Mouse (Mus musculus): ENCODE results near the gene Ssh2. TPM values are rescaled to one million over a fixed set of nuclear protein-coding genes. Genes with fewer than 3 reads are reported as not detected.
"Not testable (repeated sequence)": the region's sequence is repeated elsewhere in the genome, so short reads cannot be mapped to it uniquely, and the experiment has no call there.

Ssh2 gene
- polyA plus RNA-seq, 1 experiment: 43.8 TPM

DNA sequence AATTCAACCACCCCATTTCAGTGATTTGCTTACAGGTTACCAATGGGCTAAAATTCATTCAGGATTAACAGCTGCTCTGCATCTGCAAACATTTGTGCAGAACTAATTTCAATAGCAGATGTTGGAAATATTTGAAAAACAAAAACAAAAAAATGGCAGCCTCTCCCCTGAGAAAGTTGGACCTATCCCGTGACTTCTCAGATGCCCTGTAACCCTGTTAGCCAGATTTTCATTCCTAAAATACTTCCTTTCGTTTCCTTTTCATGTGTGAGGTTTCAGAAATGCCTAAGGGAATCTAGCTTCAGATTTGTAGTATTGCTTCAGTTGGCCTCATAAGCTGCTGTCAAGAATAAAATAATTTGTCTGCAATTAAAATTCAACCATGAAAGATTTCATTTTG, 43.4 kb downstream of the Ssh2 start:
- H3K4me1 ChIP-seq (ENCODE audit: control insufficient read depth, insufficient read depth, low read length): no peaks in the 10 kb centered on the region
- no peak overlapping the region for H3K27ac ChIP-seq (ENCODE audit: control insufficient read depth, insufficient read depth, low read depth, low read length)
- TF ChIP-seq CTCF (IDR thresholded peaks at IDR 0.05; ENCODE audit: control insufficient read depth, insufficient read depth, insufficient replicate concordance, low read depth, low read length) (no peak), POLR2A (IDR thresholded peaks at IDR 0.05; ENCODE audit: control insufficient read depth, low read depth, low read length) (no peak)
- H3K36me3 ChIP-seq (ENCODE audit: control insufficient read depth, insufficient read depth, low read length): no peaks in the 10 kb centered on the region
- no peaks in the 10 kb centered on the region for H3K27me3 ChIP-seq (ENCODE audit: control insufficient read depth, insufficient read depth, low read length)
- no peak overlapping the region for H3K4me3 ChIP-seq (ENCODE audit: control insufficient read depth, low read depth, low read length)

DNA sequence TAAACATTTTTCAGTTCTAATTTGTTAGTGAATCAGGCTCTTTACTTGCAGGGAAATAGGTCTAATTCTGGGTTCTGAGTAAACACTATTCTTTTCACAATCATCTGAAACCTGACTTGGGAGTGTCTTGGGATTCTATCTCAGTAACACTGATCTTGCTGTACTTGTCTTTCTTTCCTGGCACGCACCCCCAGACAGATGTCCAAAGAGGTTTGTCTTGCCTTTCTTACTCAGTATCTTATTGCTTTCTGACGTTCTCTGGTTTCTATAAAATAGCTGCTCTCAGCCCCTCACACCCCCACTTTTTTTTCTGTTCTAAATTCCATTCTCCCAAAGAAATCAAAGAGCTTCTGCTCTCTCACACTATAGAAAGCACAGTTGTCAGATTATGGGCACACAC, 51.3 kb downstream of the Ssh2 start:
- TF ChIP-seq POLR2A (IDR thresholded peaks at IDR 0.05; ENCODE audit: control insufficient read depth, low read depth, low read length) (no peak), CTCF (IDR thresholded peaks at IDR 0.05; ENCODE audit: control insufficient read depth, insufficient read depth, insufficient replicate concordance, low read depth, low read length) (no peak)
- H3K4me1 ChIP-seq (ENCODE audit: control insufficient read depth, insufficient read depth, low read length): no peaks in the 10 kb centered on the region

DNA sequence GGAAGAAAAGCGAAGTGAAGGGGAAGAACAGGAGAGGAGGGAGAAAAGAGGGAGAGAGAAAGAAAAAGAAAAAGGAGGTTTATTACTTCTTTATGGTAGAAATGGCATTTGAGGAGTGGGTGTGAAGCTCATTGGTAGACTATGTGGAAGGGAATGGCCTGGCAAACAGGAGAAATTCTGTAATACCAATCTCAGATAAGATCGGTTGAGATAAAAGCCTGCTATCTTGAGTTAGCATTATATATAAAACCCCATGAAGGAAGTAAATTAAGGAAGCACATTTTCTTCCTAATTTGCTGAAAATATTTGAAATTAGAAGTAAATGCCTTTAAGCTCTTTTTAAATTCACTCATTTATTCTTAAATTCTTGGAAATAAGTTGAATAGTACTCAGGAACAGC, 59.9 kb downstream of the Ssh2 start:
- H3K27me3 ChIP-seq (ENCODE audit: control insufficient read depth, insufficient read depth, low read length): no peaks in the 10 kb centered on the region
- H3K36me3 ChIP-seq (ENCODE audit: control insufficient read depth, insufficient read depth, low read length): no peaks in the 10 kb centered on the region
- H3K4me1 ChIP-seq (ENCODE audit: control insufficient read depth, insufficient read depth, low read length): no peaks in the 10 kb centered on the region
- TF ChIP-seq CTCF (IDR thresholded peaks at IDR 0.05; ENCODE audit: control insufficient read depth, insufficient read depth, insufficient replicate concordance, low read depth, low read length): no peak
- TF ChIP-seq POLR2A (IDR thresholded peaks at IDR 0.05; ENCODE audit: control insufficient read depth, low read depth, low read length): no peak
- H3K27ac ChIP-seq (ENCODE audit: control insufficient read depth, insufficient read depth, low read depth, low read length): no peak overlapping the region
- H3K4me3 ChIP-seq (ENCODE audit: control insufficient read depth, low read depth, low read length): no peak overlapping the region

More for the DNA sequence above, 51.3 kb downstream of the Ssh2 start:
- H3K27ac ChIP-seq (ENCODE audit: control insufficient read depth, insufficient read depth, low read depth, low read length): no peak overlapping the region
- H3K4me3 ChIP-seq (ENCODE audit: control insufficient read depth, low read depth, low read length): no peak overlapping the region
- peaks cover 1% of the 10 kb centered on the region for H3K36me3 ChIP-seq (ENCODE audit: control insufficient read depth, insufficient read depth, low read length)
- H3K27me3 ChIP-seq (ENCODE audit: control insufficient read depth, insufficient read depth, low read length): no peaks in the 10 kb centered on the region

DNA sequence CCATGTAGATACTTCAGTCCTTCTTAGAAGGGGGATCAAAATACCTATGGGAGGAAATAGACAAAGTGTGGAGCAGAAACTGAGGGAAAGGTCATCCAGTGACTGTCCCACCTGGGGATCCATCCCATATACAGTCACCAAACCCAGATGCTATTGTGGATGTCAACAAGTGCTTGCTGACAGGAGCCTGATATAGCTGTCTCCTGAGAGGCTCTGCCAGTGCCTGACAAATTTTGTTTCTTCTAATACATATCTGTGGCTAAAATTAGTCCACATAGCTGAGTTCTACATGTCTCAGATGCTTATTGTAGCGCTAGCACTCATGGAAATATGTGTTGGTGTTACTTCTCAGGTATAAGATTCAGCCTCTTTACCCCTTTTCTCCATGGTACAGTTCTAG, 62.5 kb downstream of the Ssh2 start:
- H3K4me1 ChIP-seq (ENCODE audit: control insufficient read depth, insufficient read depth, low read length); H3K36me3 ChIP-seq (ENCODE audit: control insufficient read depth, insufficient read depth, low read length); H3K4me3 ChIP-seq (ENCODE audit: control insufficient read depth, low read depth, low read length); H3K27me3 ChIP-seq (ENCODE audit: control insufficient read depth, insufficient read depth, low read length); H3K27ac ChIP-seq (ENCODE audit: control insufficient read depth, insufficient read depth, low read depth, low read length): not testable (repeated sequence)

DNA sequence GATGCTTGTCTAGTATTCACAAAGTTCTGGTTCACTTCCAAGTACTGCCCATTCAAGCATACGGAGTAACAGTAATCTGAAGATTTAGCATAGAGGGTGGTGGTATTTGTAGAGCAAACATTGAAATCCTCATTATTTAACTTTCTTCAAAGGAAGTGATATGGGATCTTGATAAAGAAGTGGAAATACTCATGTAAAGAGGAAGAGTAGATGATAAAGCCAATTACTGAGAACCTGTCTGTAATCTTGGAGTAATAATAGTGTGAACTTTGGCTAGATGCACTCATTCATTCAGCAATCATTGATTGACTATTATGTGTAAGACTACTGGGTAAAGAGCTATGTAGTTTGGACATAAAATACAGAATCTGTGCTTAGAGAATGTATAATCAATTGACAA, 64.1 kb downstream of the Ssh2 start:
- no peaks in the 10 kb centered on the region for H3K27me3 ChIP-seq (ENCODE audit: control insufficient read depth, insufficient read depth, low read length)
- TF ChIP-seq CTCF (IDR thresholded peaks at IDR 0.05; ENCODE audit: control insufficient read depth, insufficient read depth, insufficient replicate concordance, low read depth, low read length): no peak
- H3K36me3 ChIP-seq (ENCODE audit: control insufficient read depth, insufficient read depth, low read length): no peaks in the 10 kb centered on the region
- H3K4me1 ChIP-seq (ENCODE audit: control insufficient read depth, insufficient read depth, low read length): no peaks in the 10 kb centered on the region
- no peak overlapping the region for H3K27ac ChIP-seq (ENCODE audit: control insufficient read depth, insufficient read depth, low read depth, low read length)
- no peak overlapping the region for H3K4me3 ChIP-seq (ENCODE audit: control insufficient read depth, low read depth, low read length)

DNA sequence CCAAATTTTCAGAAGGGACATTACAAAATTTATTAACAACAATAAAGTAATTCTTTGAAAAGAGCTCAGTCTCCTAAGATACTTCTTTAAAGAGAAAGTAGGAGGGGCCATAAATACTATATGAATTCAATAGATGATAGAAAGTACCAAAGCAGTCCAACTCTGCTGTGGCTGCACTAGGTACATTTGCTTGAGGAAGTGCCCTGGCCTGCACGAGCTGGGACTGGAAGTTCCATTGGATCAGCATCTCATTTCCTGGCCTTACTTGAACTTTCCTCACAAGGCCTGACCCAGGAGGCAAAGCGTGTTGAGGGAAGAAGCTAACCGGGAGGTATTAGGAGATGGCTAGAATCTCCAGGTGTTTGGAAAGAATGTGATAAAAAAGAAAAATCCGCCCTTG, 75.4 kb downstream of the Ssh2 start:
- Histone ChIP-seq H3K4me1 (ENCODE audit: control insufficient read depth, insufficient read depth, low read length) (no peaks in the 10 kb centered on the region), H3K27me3 (ENCODE audit: control insufficient read depth, insufficient read depth, low read length) (no peaks in the 10 kb centered on the region), H3K4me3 (ENCODE audit: control insufficient read depth, low read depth, low read length) (no peak overlapping the region), H3K36me3 (ENCODE audit: control insufficient read depth, insufficient read depth, low read length) (no peaks in the 10 kb centered on the region), H3K27ac (ENCODE audit: control insufficient read depth, insufficient read depth, low read depth, low read length) (no peak overlapping the region)
- TF ChIP-seq CTCF (IDR thresholded peaks at IDR 0.05; ENCODE audit: control insufficient read depth, insufficient read depth, insufficient replicate concordance, low read depth, low read length) (no peak), POLR2A (IDR thresholded peaks at IDR 0.05; ENCODE audit: control insufficient read depth, low read depth, low read length) (no peak)

DNA sequence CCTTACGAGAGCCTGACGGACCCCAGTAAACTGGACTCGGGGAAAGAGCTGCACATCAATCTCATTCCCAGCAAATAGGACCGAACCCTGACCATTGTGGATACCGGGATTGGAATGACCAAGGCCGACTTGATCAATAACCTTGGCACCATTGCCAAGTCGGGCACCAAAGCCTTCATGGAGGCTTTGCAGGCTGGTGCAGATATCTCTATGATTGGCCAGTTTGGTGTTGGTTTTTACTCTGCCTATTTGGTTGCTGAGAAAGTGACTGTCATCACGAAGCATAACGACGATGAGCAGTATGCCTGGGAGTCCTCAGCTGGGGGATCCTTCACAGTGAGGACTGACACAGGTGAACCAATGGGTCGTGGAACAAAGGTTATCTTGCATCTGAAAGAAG, 77.6 kb downstream of the Ssh2 start:
- not testable (repeated sequence) for H3K36me3 ChIP-seq (ENCODE audit: control insufficient read depth, insufficient read depth, low read length); H3K27ac ChIP-seq (ENCODE audit: control insufficient read depth, insufficient read depth, low read depth, low read length); H3K4me3 ChIP-seq (ENCODE audit: control insufficient read depth, low read depth, low read length); H3K4me1 ChIP-seq (ENCODE audit: control insufficient read depth, insufficient read depth, low read length); H3K27me3 ChIP-seq (ENCODE audit: control insufficient read depth, insufficient read depth, low read length)

DNA sequence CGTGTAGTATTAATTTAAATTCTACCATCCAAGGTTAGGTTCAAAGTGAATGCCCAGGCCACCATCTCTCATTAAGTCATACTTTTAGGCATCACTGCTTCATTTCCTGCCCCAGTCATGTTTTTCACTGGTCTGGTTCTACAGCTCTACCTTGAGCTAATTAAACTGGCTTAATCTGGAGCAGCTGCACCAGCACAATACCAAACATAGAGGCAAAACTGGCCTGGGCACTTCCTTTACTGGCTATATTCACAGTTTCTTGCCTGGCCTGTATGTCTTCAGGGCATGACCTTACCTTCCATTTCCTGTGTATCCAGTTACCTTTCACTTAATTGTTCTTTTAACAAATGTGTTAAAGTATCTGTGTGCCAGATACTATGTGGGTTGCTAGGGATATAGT, 81.2 kb downstream of the Ssh2 start:
- no peak for TF ChIP-seq CTCF (IDR thresholded peaks at IDR 0.05; ENCODE audit: control insufficient read depth, insufficient read depth, insufficient replicate concordance, low read depth, low read length)
- TF ChIP-seq POLR2A (IDR thresholded peaks at IDR 0.05; ENCODE audit: control insufficient read depth, low read depth, low read length): no peak
- Histone ChIP-seq H3K27ac (ENCODE audit: control insufficient read depth, insufficient read depth, low read depth, low read length) (no peak overlapping the region), H3K36me3 (ENCODE audit: control insufficient read depth, insufficient read depth, low read length) (no peaks in the 10 kb centered on the region), H3K27me3 (ENCODE audit: control insufficient read depth, insufficient read depth, low read length) (no peaks in the 10 kb centered on the region), H3K4me1 (ENCODE audit: control insufficient read depth, insufficient read depth, low read length) (no peaks in the 10 kb centered on the region), H3K4me3 (ENCODE audit: control insufficient read depth, low read depth, low read length) (no peak overlapping the region)

All from testis, adult 2 months (tissue).